Mouse (Mus musculus) granulocyte monocyte progenitor cell, adult 5-6 weeks (primary cell): ENCODE measurements around the gene Foxred2. TPM values are rescaled to one million over a fixed set of nuclear protein-coding genes. Genes with fewer than 3 reads are reported as not detected.

Experiments used
- ATAC-seq: replicated peaks from 2 replicates; pipeline ENCODE4 v1.8.0; 2016; ENCODE audit warnings: mild to moderate bottlenecking, moderate TSS enrichment, inconsistent platforms; ENCODE audit not compliant: poor library complexity, severe bottlenecking
- total RNA-seq, 2 experiments: library from RNA; stranded (forward) in 1 of 2; stranded (reverse) in 1 of 2; fragments of 200-712, 200-1000 nt in 1 of 2; fragments of >200 nt in 1 of 2; fragmentation: Nextera tagmentation in 1 of 2; gene quantifications; 2 replicates each; pipeline ENCODE4 v1.2.3; 2014 to 2017

The Foxred2 gene
- total RNA-seq, 2 experiments from 2014 or later = 10.1 to 18.5 TPM

DNA sequence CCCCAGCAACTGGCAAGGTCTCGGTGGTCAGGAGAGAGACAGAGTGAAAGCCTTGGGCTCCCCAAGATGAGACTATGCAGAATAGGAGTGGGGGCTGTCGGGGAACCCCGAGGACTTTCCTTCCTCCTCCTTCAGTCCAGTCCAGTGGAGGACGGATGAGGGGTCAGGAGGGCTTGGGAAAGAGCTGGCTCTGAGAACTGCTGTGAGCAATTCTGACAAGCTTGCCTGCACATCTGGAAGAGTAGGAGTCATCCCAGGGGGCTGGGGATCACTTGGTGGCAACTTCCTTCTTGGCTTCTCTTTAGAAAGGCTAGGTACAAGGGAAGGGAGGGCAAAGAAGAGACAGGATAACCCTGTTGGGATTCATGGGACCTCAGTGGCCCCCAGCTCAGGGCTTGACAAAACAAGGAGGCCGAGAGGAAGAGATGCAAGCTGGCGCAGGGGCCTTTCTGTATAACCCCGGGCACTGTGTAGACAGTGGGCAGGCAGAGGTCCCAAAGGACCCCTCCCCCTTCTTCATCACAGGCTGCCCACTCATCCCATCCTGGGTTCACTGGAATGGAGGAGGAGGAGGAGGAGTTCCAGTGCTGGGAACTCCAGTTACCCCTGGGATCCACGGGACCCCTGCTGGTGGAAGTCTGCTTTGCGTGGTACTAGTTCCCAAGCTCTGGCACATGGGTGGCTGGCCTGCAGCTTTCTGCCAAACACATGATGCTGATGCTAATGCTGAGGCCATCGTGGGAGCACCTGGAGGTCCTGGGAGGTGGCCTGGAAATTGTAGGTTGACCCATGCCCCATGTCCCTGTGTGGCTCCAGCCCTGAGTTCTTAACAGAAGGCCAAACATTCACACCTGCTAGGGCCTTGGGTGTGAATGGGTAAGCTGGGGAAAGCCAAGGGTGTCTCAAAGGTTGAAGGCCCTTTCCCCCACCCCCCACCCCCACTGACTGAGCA lies 35.7 kb downstream of the Foxred2 start:
- ATAC-seq = no peak

DNA sequence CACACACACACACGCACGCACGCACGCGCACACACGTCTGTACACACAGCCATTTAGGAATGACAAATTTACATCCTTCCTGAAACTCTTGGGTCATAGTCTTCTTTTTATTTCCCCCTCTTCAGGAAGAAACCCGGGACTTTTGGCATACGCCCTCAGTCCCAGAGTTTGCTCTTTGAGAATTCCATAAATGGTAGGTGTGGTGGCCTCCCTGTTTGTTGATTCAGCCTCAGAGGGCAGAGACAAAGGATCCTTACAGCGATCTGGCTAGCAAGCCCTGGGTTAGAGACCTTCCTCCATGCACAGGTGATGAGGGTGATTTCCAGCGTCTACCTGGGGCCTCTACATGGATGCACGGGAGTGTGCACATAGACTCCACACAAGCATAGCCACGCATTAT lies 37.1 kb downstream of the Foxred2 start:
- ATAC-seq = no peak

DNA sequence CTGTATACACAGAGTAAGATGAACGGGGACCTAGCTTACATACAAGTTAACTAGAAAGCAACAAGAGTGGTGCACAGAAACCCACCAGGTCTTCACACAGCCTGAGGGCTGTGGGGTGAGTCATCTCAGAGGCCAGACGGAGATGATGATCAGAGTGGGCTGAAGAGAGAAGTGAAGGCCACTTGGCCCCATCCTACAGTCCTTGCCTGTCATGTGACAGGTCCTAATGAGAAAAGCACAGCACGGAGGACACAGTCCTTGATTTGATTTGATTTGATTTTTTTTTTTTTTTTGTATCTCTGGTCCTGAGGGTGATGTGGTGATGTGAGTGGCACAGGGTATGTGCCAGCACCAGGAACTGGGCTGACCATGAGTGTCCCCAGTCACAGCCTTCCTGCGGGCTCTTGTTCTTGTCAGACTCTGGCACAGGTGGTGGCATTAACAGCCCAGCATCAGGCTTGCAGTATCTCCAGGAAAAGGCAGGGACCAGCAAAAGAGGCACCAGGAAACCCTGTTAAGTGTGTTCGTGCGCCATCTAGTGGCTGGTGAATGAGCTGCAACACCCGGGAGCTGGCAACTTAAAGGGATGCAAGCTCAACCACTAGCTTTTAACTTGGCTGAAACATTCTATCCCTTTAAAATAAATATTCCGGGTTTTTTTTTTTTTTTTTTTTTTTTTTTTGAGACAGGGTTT lies 39.5 kb downstream of the Foxred2 start:
- ATAC-seq = peak; percentile 63

DNA sequence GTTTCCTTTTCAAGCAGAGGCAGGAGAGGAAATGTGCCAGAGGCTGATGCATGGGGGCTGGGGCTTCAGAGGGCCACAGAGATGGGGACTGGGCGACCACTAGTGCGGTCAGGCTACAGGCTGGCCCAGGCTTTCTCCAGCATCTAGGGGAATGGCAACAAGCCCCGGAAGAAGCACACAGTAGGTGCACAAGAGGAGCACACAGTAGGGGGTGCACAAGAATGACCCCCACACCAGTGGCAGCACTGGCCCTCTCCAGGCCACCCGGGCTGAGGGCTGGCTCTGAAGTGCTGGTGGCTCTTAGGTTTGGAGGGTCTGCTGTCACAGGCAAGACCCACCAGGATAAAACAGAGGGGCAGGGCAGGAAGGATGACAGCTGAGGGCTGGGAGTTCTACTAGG lies 41.2 kb downstream of the Foxred2 start:
- no peak for ATAC-seq

DNA sequence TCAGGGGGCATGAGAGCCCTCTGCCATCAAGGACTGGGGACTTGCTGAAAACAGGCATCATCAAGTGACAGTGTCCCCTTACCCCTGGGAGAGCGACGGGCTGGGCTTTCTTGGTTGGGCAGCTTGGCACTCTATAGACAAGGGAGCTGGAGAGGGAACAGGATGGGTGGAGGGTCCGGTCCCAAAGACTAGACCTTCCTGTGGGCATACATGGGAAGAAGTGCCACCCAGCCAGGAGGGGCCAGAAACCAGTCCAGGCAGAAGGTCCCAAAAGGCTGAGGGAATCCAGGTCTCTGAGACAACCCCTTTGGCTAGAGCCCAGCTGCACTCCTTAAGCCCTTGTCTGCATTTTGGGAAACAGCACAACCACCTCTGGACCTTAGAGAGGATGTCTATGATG lies 42.0 kb downstream of the Foxred2 start:
- no peak for ATAC-seq

DNA sequence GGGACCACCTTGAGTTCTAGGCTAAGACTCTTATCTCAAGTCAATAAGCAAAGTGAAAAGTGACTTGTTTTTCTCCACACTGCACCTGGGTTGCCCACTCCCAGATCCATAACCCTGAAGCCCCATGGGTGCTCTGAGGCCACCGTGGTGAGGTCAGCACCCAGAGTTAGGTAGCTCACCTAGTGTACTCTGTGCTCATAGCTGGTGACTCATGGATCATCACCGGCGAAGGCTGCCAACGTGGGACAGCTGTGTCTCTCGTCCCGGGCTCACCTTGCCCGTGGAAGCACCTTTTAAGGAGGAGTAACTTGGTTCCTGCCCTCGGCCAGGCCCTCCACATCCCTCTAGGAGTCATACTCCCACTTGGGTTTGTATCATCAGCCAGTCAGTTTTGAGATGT lies 43.5 kb downstream of the Foxred2 start:
- no peak for ATAC-seq

DNA sequence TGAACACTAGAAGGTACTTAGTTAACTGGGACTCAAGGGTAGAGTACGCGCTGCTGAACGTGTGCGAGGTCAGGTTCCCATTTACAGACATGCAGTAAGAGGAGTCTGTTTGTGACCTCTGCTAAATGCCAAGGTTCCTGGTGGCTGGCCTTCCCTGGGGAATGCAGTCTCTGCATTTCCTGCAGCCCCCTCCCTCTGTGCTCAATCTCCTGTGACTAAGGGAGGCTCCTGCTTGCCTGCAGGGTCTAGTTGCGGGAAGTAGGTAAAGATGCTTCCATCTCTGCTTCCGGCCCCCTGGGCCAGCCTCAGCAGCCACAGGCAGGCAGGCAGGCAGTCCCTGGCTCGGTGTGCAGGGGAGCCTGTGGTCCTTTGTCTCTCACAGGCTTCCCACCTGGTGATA lies 43.9 kb downstream of the Foxred2 start:
- no peak for ATAC-seq

DNA sequence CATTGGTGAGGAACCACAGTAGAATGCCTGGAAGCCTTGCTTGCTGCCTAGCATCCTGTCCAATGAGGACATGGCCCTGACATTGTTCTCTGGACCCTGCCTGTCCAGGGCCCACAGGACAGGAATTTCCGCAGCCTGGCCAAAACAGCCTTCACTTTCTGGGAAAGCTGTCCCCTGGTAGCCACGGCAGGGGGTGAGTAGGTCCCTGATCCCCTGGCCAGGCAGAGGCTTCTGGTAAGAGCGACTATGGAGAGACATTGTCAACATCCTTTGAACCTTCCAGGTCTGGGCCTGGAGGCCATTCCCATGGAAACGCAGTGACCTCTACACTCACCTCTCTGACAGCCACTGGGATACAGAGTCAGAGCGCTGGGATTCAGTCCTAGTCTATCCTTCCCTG lies 44.5 kb downstream of the Foxred2 start:
- ATAC-seq = no peak

DNA sequence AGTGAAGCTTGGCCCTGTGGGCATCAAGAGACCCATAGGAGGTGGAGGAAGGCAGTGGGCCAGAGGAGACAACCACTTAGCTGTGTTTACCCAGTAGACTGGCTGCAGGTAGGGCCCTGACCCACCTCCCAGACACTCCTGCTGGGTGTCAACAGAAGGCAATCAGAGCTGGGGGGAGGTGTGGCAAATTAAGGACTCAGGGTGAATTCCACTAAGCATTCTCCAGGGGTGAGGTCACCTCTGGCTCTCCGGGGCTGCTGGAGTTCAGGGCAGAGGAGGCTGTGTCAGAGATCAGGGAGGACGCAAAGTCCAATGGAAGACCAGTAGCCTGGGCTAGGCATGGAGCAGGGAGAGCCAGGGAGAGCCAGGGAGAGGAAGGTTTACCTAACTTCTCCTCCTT lies 45.5 kb downstream of the Foxred2 start:
- ATAC-seq = no peak

DNA sequence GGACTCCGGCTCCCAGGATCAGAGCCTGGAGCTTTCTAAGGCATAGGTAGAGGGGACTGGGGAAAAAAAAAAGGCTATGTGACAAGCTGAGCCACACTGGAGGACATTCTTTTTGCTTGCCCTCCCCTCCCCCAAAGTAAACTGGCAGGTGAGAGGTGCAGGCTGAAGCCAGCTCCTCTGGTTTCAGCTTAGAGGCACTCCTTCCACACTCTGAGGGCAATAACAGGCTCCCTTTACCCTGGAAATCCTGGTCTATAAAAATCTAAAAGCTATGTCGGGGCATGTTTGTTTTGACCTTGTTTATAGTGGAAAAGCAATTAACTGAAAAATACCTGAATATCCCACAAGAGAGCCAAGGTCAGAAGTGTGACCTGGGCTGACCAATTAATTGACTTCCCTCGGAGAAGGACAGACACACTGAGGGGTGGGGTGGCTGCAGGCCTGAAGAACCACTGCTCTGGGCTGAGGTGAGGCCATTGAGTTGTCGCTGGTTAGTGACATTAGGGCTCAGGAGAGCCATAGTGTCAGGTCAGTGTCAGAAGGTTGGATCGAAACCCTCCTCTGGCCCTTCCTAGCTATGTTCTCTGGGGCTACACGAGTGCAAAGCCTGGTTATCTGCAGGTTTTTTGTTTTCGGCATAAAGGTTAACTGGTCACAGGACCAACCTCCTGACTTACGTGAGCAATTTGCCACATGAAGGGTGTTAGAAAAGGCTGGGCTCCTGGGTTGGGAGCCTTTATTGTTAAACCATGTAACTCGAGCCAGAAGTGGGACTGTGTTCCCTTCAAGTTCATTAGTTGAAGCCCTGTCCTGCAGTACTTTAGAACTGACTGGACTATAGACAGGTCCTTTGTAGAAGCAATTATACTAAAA lies 48.6 kb downstream of the Foxred2 start:
- ATAC-seq = no peak

DNA sequence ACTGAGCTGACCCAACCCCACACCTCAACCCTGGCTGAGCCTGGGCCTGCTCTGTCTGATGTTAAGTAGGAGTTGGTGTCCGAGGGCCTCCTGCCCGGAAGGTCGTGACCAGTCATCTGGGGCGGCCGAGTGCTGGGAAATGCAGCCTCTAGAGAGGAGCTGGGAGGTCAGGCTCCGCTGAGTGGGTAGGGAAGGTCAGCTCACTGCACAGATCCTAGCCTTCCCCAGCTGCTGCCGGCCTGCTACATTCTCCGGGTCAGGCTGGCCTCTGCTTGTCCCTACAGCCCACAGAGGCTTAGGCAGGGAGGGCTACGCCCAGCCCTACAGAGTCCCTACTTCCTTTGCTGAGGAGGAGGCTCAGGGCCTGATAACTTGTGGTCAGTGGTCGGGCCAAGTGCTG lies 50.0 kb downstream of the Foxred2 start:
- ATAC-seq = no peak

DNA sequence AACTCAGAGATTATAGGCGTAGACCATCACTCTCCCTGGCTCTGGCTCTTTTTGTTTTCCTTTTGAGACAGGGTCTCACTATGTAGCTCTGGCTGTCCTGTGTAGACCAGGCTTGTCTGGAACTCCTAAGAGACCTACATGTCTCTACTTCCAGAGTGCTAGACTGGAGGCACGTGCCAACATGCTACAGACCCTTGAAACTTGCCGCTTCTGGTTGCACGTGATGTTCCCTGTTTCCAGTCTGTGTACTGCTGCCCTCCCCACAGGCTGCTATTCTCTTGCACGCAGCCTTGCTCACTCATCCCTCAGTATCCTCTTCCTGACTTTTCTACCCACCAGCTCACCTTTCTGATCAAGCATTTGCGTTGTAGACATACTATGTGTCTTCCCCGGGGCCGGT lies 50.4 kb downstream of the Foxred2 start:
- ATAC-seq = no peak

DNA sequence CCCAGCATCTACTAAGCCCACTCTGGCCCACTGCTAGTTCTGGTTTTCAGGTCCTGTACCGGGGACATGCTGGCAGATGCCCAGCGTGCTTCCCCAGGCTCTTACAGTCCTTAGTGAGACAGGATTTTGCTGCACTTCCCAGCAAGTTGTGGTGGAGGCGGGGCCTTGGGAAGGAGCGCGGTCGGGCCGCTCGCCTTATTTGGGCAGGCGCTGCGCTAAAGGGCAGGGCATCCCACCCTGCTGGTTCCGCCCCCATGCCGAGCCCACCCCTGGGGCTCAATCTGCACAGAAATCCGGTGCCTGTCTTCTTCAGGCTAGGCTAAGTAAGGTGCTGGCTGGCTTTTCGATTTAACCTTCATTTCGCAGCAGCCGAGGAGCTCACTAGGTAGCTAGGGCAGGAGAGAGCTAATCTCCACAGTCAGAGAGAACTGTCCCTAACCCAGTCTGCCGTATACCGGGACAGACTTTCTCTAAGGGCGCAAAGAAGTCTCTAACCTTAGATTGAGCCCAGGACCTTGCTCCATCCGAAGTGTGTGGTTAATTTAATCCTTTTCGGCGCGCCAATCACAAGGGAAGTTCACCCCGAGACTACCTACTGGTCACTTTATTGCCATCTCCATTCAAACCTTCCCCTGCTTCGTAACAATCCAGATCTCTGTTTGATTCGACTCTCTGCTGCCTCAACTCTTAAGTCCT lies 51.1 kb downstream of the Foxred2 start:
- ATAC-seq = peak; percentile 93

DNA sequence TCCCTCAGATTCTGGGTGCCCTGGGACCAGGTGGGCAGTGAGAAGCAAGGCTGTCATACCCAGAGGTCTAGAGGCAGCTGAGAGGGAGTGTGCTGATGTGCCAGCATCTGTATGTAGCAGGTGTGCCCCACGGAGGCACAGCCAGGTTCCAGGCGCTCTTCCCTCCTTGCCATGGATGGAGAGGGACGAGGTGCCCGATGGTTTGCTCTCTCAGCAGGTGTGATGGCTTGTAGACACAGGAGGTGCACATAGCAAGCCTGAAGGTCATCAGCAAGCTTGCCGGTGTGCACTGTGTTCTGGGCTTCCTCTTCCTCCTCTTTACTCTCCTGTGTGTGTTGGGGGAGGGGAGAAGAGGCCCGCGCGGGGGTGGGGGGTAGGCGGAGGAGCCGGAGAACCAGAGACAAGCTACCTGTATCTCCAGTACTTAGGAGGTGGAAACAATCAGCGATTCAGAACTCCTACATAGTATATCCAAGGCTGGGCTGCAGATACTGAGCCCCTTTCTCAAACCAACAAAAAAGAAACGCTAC lies 52.1 kb downstream of the Foxred2 start:
- ATAC-seq = 0 out of 2 replicates have a peak, but pooled peaks have one; percentile 21

DNA sequence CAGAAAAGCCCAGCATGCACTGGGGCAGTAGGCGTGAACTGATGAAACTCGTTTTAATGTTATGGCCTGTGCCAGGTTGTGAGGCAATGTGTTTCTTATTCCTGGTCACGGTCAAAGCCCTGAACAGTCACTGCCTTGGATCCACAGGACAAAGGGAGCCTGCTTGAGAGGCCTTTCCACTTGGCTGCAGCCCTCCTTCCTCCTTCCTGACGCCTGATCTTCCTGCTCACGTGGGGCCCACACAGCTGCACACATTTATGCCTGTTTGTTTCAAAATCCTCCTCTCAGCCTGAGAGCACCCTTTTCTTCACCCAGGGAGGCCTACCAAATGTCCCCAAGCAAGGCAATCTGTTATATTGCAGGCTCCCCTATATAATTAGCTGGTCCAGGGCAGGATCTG lies 53.3 kb downstream of the Foxred2 start:
- no peak for ATAC-seq

DNA sequence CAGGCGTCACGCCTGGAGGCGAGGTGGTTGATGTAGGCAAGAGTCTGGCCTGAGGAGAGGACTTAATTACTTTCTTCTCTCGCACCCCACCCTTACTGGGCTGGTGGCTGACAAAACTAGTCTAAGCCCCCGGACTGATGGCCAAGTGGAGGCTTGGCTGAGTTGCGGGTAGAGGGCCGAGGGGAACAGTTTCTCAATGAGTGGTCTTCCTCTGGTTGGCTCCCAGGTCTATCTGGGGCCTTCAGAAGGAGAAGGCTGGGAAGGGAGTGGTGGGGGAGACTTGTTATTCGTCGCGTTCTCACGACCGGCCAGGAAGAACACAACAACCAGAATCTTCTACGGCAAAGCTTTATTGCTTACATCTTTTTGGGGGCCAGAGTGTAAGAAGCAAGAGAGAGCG lies 61.6 kb downstream of the Foxred2 start:
- no peak for ATAC-seq

DNA sequence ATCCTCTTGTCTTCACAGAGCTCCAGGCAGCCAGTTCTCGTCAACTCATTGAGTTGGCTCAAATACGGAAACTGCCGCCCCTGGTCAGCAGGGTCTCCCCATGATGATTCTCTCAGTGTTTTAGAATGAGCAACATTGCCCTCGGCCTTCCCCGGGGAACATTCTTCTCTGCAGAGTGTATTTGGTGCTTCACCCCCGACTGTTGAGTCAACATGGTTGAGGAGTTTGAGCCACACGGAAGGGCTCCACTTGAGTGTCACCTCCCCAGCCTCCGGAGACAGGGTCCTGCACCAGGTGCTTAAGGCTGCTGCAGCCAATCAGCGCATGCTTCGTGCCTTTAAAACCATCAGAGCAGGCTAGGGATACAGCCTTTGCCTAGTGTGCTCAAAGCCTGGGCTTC lies 63.2 kb downstream of the Foxred2 start:
- no peak for ATAC-seq

DNA sequence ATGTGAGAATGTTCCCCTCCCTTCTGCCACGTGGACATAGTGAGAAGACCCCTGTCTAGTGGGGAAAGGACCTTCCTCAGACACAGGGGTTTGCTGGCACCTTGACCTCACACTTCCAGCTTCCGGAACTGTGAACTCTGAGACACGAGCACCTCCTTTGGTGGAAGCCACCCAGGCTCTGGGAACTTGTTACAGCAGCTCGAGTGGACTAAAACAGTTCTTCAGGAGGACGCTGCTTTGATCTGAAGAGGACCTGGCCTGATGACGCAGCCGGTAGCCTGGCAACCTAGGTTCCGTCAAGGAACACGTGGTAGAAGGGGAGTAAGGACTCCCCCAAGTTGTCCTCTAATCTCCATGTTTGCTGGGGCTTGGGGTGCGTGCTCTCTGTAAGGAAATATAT lies 64.1 kb downstream of the Foxred2 start:
- ATAC-seq = no peak

DNA sequence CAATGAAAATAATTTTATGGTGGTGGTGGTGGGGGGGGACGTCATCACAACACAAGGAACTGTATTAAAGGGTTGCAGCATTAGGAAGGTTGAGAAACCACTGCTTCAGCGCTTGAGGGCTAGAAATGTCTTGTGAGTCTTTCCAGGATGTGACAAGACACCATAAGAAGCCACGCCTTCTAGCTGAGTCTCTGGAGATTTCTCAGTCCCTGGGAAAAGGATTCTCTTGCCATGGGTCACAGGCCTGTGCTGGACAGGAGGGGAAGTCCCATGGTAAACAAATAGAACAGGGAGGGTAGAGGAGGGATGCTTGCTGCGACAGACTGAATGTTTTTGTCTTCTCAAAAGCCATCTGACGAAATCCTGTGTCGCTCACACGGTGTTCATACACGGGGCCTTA lies 64.8 kb downstream of the Foxred2 start:
- peak; percentile 60 for ATAC-seq
